ENCODE assay signal across 19 mouse cellular contexts in genomic region chr10:76495501-76495900, GRCm38 (mm10). TPM values are rescaled to one million over a fixed set of nuclear protein-coding genes. Genes with fewer than 3 reads are reported as not detected.
"Had no signal": no experiment of that assay in that cellular context is flagged by ENCODE, and none has a peak within 500 bp of the region (broad histone marks: within the 10 kb centered on the region; RNA-seq: fewer than 3 reads in every experiment).

No protein-coding gene starts in this region.

- H3K9ac ChIP-seq: liver, embryonic 15.5 days; lung, embryonic 14.5 days; midbrain, embryonic 12.5 days; neural tube, embryonic 13.5 days had no signal

- H3K4me2 ChIP-seq: liver, embryonic 15.5 days; lung, embryonic 14.5 days; midbrain, embryonic 12.5 days; neural tube, embryonic 13.5 days had no signal

- H3K27me3 ChIP-seq: liver, embryonic 15.5 days; midbrain, embryonic 12.5 days; neural tube, embryonic 13.5 days had no signal

- H3K4me1 ChIP-seq: midbrain, embryonic 12.5 days; neural tube, embryonic 13.5 days had no signal

- H3K9me3 ChIP-seq: liver, embryonic 15.5 days; midbrain, embryonic 12.5 days; neural tube, embryonic 13.5 days had no signal

- DNase-seq: kidney, postnatal 10 days; kidney, postnatal 4 days; lung, embryonic 14.5 days; lung, postnatal 4 days; retina, postnatal 1 day; right cerebral cortex, postnatal 4 days; spleen, adult 18-20 months; thymus, adult 18-20 months; thymus, postnatal 14 days had no signal

- H3K27ac ChIP-seq: layer of hippocampus, adult 2 months; liver, embryonic 15.5 days; midbrain, embryonic 12.5 days; neural tube, embryonic 13.5 days had no signal

- ATAC-seq: midbrain, embryonic 16.5 days had no signal

- H3K4me3 ChIP-seq: layer of hippocampus, adult 2 months; liver, embryonic 15.5 days; midbrain, embryonic 12.5 days; neural tube, embryonic 13.5 days had no signal

RNA-seq across cellular contexts. Expression of gene 2610028H24Rik, which starts 46.6 kb away (rescaled TPM):
- total RNA-seq: layer of hippocampus, adult 2 months; layer of hippocampus, postnatal 10 days; left cerebral cortex, postnatal 36 days; megakaryocyte, adult 5-6 weeks had no signal
- polyA plus RNA-seq: limb, embryonic 14.5 days; liver, embryonic 15.5 days; lung, embryonic 14.5 days; midbrain, embryonic 12.5 days; midbrain, embryonic 16.5 days; neural tube, embryonic 13.5 days; stomach, embryonic 14.5 days had no signal
